Mouse (Mus musculus) ES-E14 (cell line): ENCODE measurements around the gene Rtkn2.

ENCODE experiments used
- CHD2 ChIP-seq: IDR thresholded peaks from 2 replicates; pipeline ENCODE4 v1.6.1; 2014; ENCODE audit warnings: mild to moderate bottlenecking, low read depth, low read length, inconsistent platforms
- HCFC1 ChIP-seq: IDR thresholded peaks from 2 replicates; pipeline ENCODE4 v1.6.1; 2012; ENCODE audit warnings: low read length, inconsistent platforms, borderline replicate concordance; ENCODE audit not compliant: insufficient read depth
- MAFK ChIP-seq: IDR thresholded peaks from 2 replicates; pipeline ENCODE4 v1.6.1; 2014; ENCODE audit warnings: mild to moderate bottlenecking, low read depth, low read length, inconsistent platforms; ENCODE audit not compliant: insufficient read depth
- ZC3H11A ChIP-seq: IDR thresholded peaks from 2 replicates; pipeline ENCODE4 v1.6.1; 2012; ENCODE audit warnings: low read depth, mild to moderate bottlenecking, inconsistent platforms, low read length, borderline replicate concordance
- ZNF384 ChIP-seq: IDR thresholded peaks from 2 replicates; pipeline ENCODE4 v1.6.1; 2012; ENCODE audit warnings: low read depth, low read length, inconsistent platforms

DNA sequence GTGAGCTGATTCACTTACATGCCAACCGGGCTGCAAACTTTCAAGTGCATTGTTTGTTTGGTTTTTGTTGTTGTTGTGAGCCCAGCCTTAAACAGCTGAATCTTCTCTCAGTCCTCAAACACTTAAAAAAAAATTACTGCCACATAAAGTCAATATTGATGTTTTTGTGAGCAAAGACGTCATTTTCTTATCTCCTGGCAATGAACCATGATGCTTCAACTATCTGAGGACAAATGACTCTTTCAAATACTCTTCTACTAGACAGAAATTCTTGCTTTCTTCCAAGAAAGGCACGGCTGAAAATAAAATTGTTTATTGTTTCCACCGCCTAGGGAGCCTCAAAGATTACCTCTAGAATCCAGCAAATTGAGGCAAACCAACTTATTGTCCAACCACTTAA is 42.4 kb upstream of the Rtkn2 start:
- TF ChIP-seq MAFK: no peak
- TF ChIP-seq ZNF384: no peak
- TF ChIP-seq CHD2: no peak
- TF ChIP-seq HCFC1: no peak
- no peak for TF ChIP-seq ZC3H11A
